Mouse (Mus musculus) CH12.LX (cell line): ENCODE measurements at regions not wholly inside any gene's neighbourhood (a gene's known extent, or its start where the extent isn't known, plus 50 kb on each side); places are given as distances from the start of the nearest gene placed in this dataset.

Experiments used
- DNase-seq: peaks from one replicate; pipeline ENCODE4 v3.0.0-alpha.2; 2013; ENCODE audit errors: extremely low read depth
- H3K27ac ChIP-seq: 2 replicates; pipeline ENCODE4 v1.5.1; 2012; ENCODE audit warnings: low read depth, mild to moderate bottlenecking, control low read depth, moderate library complexity; ENCODE audit not compliant: insufficient read depth
- H3K27me3 ChIP-seq: replicated peaks from 2 replicates; pipeline ENCODE3; 2012; ENCODE audit warnings: inconsistent platforms
- H3K36me3 ChIP-seq, 2 experiments: replicated peaks in 1 of 2; 2 replicates each; pipeline versions ENCODE3 to v1.6.1; 2012; ENCODE audit warnings: inconsistent platforms in 1 of 2, low read length in 1 of 2, mild to moderate bottlenecking in 1 of 2, mixed read lengths in 1 of 2, moderate library complexity in 1 of 2; ENCODE audit not compliant: control insufficient read depth in 1 of 2, insufficient read depth in 1 of 2
- H3K4me1 ChIP-seq, 2 experiments: 2 replicates each; pipeline ENCODE4 v1.6.1; 2012; ENCODE audit warnings: inconsistent platforms in 1 of 2, moderate library complexity in 1 of 2; ENCODE audit not compliant: insufficient read depth in 2 of 2, control insufficient read depth in 1 of 2
- H3K4me2 ChIP-seq: 2 replicates; pipeline ENCODE4 v1.6.1; 2012; ENCODE audit warnings: low read depth, mild to moderate bottlenecking, control low read depth; ENCODE audit not compliant: poor library complexity, insufficient read depth, severe bottlenecking
- H3K4me3 ChIP-seq, 3 experiments: fragments of 150-350 bp in 1 of 3; sonication (generic) in 1 of 3; replicated peaks in 1 of 3; 2 replicates each; pipeline versions ENCODE3 to v1.5.1; 2011 to 2012; ENCODE audit warnings: low read depth in 2 of 3, low read length in 2 of 3, mild to moderate bottlenecking in 2 of 3, moderate library complexity in 2 of 3, control low read depth in 1 of 3, improper control_type of control experiment in 1 of 3, inconsistent platforms in 1 of 3, mixed read lengths in 1 of 3; ENCODE audit not compliant: poor library complexity in 1 of 3
- H3K79me2 ChIP-seq: replicated peaks from 2 replicates; pipeline ENCODE4 v1.6.1; 2012; ENCODE audit warnings: mild to moderate bottlenecking, moderate library complexity; ENCODE audit not compliant: control insufficient read depth, poor library complexity, insufficient read depth, severe bottlenecking; ENCODE audit errors: extremely low read depth
- H3K9ac ChIP-seq: 2 replicates; pipeline ENCODE4 v1.6.1; 2012; ENCODE audit warnings: low read depth, mild to moderate bottlenecking, control low read depth, moderate library complexity; ENCODE audit not compliant: insufficient read depth
- H3K9me3 ChIP-seq: replicated peaks from 2 replicates; pipeline ENCODE3; 2012; ENCODE audit warnings: low read length, inconsistent platforms, mixed read lengths
- BHLHE40 ChIP-seq: IDR thresholded peaks from 2 replicates; pipeline ENCODE4 v1.6.1; 2011; ENCODE audit warnings: mild to moderate bottlenecking, low read depth, low read length, improper control_type of control experiment
- CHD1 ChIP-seq: IDR thresholded peaks from 2 replicates; pipeline ENCODE4 v1.6.1; 2012; ENCODE audit warnings: low read depth, low read length, improper control_type of control experiment, inconsistent platforms
- CTCF ChIP-seq, 2 experiments: IDR thresholded peaks in 1 of 2; conservative IDR thresholded peaks in 1 of 2; 2 replicates each; pipeline ENCODE4 v1.5.1; 2011 to 2012; ENCODE audit warnings: low read depth in 2 of 2, low read length in 2 of 2, improper control_type of control experiment in 1 of 2, inconsistent platforms in 1 of 2, mild to moderate bottlenecking in 1 of 2, moderate library complexity in 1 of 2
- JUND ChIP-seq: conservative IDR thresholded peaks from 2 replicates; pipeline ENCODE4 v1.6.1; 2011; ENCODE audit warnings: low read depth, low read length, improper control_type of control experiment
- KAT2A ChIP-seq: IDR thresholded peaks from 2 replicates; pipeline ENCODE4 v1.6.1; 2012; ENCODE audit warnings: low read length, improper control_type of control experiment, inconsistent platforms; ENCODE audit not compliant: insufficient replicate concordance
- MAZ ChIP-seq: IDR thresholded peaks from 2 replicates; pipeline ENCODE4 v1.6.1; 2012; ENCODE audit warnings: low read depth, mild to moderate bottlenecking, inconsistent platforms, low read length, improper control_type of control experiment, moderate library complexity
- MEF2A ChIP-seq: IDR thresholded peaks from 2 replicates; pipeline ENCODE4 v1.6.1; 2014; ENCODE audit warnings: low read depth, mild to moderate bottlenecking, inconsistent platforms, low read length, improper control_type of control experiment, borderline replicate concordance
- PAX5 ChIP-seq: IDR thresholded peaks from 2 replicates; pipeline ENCODE4 v1.6.1; 2012; ENCODE audit warnings: low read length, inconsistent platforms, mixed read lengths
- RAD21 ChIP-seq: IDR thresholded peaks from 2 replicates; pipeline ENCODE4 v1.6.1; 2011; ENCODE audit warnings: low read depth, mild to moderate bottlenecking, low read length, improper control_type of control experiment, moderate library complexity
- SIN3A ChIP-seq: IDR thresholded peaks from 2 replicates; pipeline ENCODE4 v1.6.1; 2012; ENCODE audit warnings: low read length, improper control_type of control experiment, inconsistent platforms
- SMC3 ChIP-seq: IDR thresholded peaks from 2 replicates; pipeline ENCODE4 v1.6.1; 2011; ENCODE audit warnings: low read depth, low read length, improper control_type of control experiment
- dilution Hi-C: fragments of 300-500 bp; cut with MboI; formaldehyde crosslinking; loops from 2 replicates; pipeline ENCODE4 v1.14.3; 2020; ENCODE audit warnings: low sequenced_read_pairs; ENCODE audit not compliant: extremely low pct_unique_long_range_greater_than_20kb, extremely low pct_ligation_motif_present
- in situ Hi-C: fragments of 300-500 bp; cut with MboI; formaldehyde crosslinking; loops from 3 replicates; pipeline ENCODE4 v1.14.3; 2019; ENCODE audit warnings: low sequenced_read_pairs, low pct_ligation_motif_present, low pct_unique_long_range_greater_than_20kb, mixed read lengths

- peaks cover 2 to 5% of the 10 kb centered on the region in 2 experiments; a peak in 3 of 4 replicates for H3K4me1 ChIP-seq
- dilution Hi-C loops: no loop called here
- no peak for DNase-seq
These were observed 80.3 kb downstream of the Gadd45g start for GRCm38 (mm10) chr13:51926764-51927163.

GRCm38 (mm10) chr13:51929730-51930129 lies 83.3 kb downstream of the Gadd45g start:
- DNase-seq: no peak
- no peak overlapping the region for H3K27ac ChIP-seq
- H3K4me3 ChIP-seq: no peak overlapping the region
- in situ Hi-C loops: no loop called here
- no peaks in the 10 kb centered on the region for H3K36me3 ChIP-seq
- H3K9ac ChIP-seq: no peak overlapping the region
- TF ChIP-seq SIN3A: no peak
- peaks cover 2 to 5% of the 10 kb centered on the region in 2 experiments; a peak in 3 of 4 replicates for H3K4me1 ChIP-seq
- no peaks in the 10 kb centered on the region for H3K79me2 ChIP-seq
- H3K9me3 ChIP-seq: no peaks in the 10 kb centered on the region
- H3K27me3 ChIP-seq: peaks cover 2% of the 10 kb centered on the region
- no peak overlapping the region for H3K4me2 ChIP-seq
- dilution Hi-C loops: no loop called here

More at GRCm38 (mm10) chr13:51926764-51927163, 80.3 kb downstream of the Gadd45g start:
- H3K9me3 ChIP-seq: no peaks in the 10 kb centered on the region
- no peak for TF ChIP-seq SMC3
- TF ChIP-seq BHLHE40: 0 out of 2 replicates have a peak, but pooled peaks have one; percentile 16
- TF ChIP-seq, all 38 proteins: peak for 1
- Histone ChIP-seq H3K4me2 (no peak overlapping the region), H3K27ac (no peak overlapping the region), H3K4me3 (no peak overlapping the region), H3K27me3 (peaks cover 2% of the 10 kb centered on the region), H3K36me3 (no peaks in the 10 kb centered on the region), H3K9ac (no peak overlapping the region), H3K79me2 (no peaks in the 10 kb centered on the region)
- in situ Hi-C loops: no loop called here

GRCm38 (mm10) chr13:51930301-51930747 lies 83.8 kb downstream of the Gadd45g start:
- no peak overlapping the region for H3K27ac ChIP-seq
- H3K9ac ChIP-seq: no peak overlapping the region
- in situ Hi-C loops (no loop called here), dilution Hi-C loops (no loop called here)
- H3K27me3 ChIP-seq: peaks cover 2% of the 10 kb centered on the region
- no peak overlapping the region for H3K4me3 ChIP-seq
- no peaks in the 10 kb centered on the region for H3K36me3 ChIP-seq
- no peak overlapping the region for H3K4me2 ChIP-seq
- no peak for DNase-seq
- no peaks in the 10 kb centered on the region for H3K9me3 ChIP-seq
- H3K4me1 ChIP-seq: peaks cover 2 to 5% of the 10 kb centered on the region in 2 experiments; a peak in 3 of 4 replicates
- H3K79me2 ChIP-seq: no peaks in the 10 kb centered on the region
- TF ChIP-seq KAT2A (no peak), PAX5 (no peak), JUND (no peak), SMC3 (no peak)

GRCm38 (mm10) chr13:51930931-51931330 lies 84.5 kb downstream of the Gadd45g start:
- Histone ChIP-seq H3K9ac (no peak overlapping the region), H3K4me3 (no peak overlapping the region), H3K79me2 (no peaks in the 10 kb centered on the region), H3K4me2 (no peak overlapping the region), H3K36me3 (no peaks in the 10 kb centered on the region), H3K27ac (no peak overlapping the region), H3K27me3 (peaks cover 2% of the 10 kb centered on the region), H3K9me3 (no peaks in the 10 kb centered on the region), H3K4me1 (peaks cover 5 to 7% of the 10 kb centered on the region in 2 experiments; a peak in 3 of 4 replicates)
- DNase-seq: no peak
- in situ Hi-C loops (no loop called here), dilution Hi-C loops (no loop called here)
- TF ChIP-seq MEF2A (no peak), CHD1 (no peak), JUND (no peak), PAX5 (no peak), MAZ (no peak), CTCF (conservative IDR thresholded peaks at IDR 0.05 in 1 of 2, IDR thresholded peaks at IDR 0.05 in 1 of 2; ENCODE audit: low read depth in 2 of 2, low read length in 2 of 2) (no peak), BHLHE40 (no peak), RAD21 (no peak)
